Mouse (Mus musculus) thymus, adult 2 months (tissue): ENCODE data around the gene Phex.

ENCODE experiments used
- CTCF ChIP-seq: fragments of 200-500 bp; IDR thresholded peaks from 2 replicates; pipeline ENCODE4 v1.5.1; 2012; ENCODE audit warnings: mild to moderate bottlenecking, control low read depth, low read length, moderate library complexity, borderline replicate concordance; ENCODE audit not compliant: control insufficient read depth, poor library complexity, insufficient read depth; ENCODE audit errors: extremely low read depth
- POLR2A ChIP-seq: fragments of 200-500 bp; IDR thresholded peaks from 2 replicates; pipeline ENCODE4 v1.6.1; 2012; ENCODE audit warnings: mild to moderate bottlenecking, low read length, control low read depth, moderate library complexity; ENCODE audit not compliant: control insufficient read depth, poor library complexity, insufficient read depth; ENCODE audit errors: extremely low read depth

GRCm38 (mm10) chrX:157404919-157405318 is 10.2 kb downstream of the Phex start:
- TF ChIP-seq CTCF (no peak), POLR2A (no peak)
